Mouse (Mus musculus) testis, adult 2 months (tissue): ENCODE data around the gene Phactr3.

ENCODE experiments used
- CTCF ChIP-seq: fragments of 200-500 bp; IDR thresholded peaks from 2 replicates; pipeline ENCODE4 v1.5.1; 2012; ENCODE audit warnings: low read depth, mild to moderate bottlenecking, inconsistent platforms, low read length, moderate library complexity; ENCODE audit not compliant: control insufficient read depth, insufficient read depth, insufficient replicate concordance
- POLR2A ChIP-seq: fragments of 200-500 bp; IDR thresholded peaks from 2 replicates; pipeline ENCODE4 v1.6.1; 2012; ENCODE audit warnings: low read depth, mild to moderate bottlenecking, inconsistent platforms, low read length, moderate library complexity; ENCODE audit not compliant: control insufficient read depth

DNA sequence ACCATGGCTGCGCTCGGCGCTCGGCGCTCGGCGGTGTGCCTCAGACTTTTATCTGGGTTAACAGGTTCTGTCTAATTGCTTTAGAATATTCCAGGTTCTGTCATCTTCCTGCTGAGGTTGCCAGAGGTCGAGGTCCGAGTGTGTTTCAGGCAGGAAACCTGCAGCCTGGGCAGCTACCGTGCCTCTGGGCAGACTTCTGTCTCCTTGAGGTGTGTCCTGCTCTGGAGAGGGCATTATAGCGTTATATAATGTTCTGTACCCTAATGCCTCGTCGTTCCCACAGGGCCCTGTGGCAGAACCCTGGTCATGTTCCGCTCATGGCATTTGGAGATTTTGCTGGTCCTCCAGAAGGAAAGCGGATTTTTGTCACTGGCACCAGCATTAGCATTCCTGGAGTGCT, 4.7 kb downstream of the Phactr3 start:
- no peak for TF ChIP-seq POLR2A
- no peak for TF ChIP-seq CTCF
